Mouse (Mus musculus): ENCODE data around the gene Zfp992.
"Not testable (repeated sequence)": the region's sequence is repeated elsewhere in the genome, so short reads cannot be mapped to it uniquely, and the experiment has no call there.

DNA sequence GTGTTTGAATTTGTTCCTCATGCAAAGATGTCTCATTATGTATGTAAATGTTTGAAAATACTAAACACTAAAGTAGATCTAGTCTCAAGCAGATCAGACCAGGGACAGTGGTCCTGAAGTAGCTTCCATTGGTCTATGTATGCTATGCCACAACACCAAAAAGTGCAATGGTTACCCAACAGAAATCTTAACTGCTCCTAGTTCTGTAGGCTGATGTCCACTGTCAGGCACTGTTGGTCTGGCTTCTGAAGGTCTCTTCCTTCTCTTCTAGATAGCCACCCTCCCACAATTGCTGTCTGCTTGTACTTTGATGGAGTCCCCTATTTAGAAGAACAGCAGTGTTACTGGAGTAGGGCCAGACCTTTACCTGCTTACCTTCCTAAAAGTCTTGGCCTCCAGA lies 4.5 kb upstream of the Zfp992 start:
- not testable (repeated sequence) for TF ChIP-seq CTCF, EP300 (IDR thresholded peaks at IDR 0.05)

Data from lung, postnatal 0 days (tissue).